ENCODE assay signal across 8 mouse cellular contexts in the genomic region with DNA sequence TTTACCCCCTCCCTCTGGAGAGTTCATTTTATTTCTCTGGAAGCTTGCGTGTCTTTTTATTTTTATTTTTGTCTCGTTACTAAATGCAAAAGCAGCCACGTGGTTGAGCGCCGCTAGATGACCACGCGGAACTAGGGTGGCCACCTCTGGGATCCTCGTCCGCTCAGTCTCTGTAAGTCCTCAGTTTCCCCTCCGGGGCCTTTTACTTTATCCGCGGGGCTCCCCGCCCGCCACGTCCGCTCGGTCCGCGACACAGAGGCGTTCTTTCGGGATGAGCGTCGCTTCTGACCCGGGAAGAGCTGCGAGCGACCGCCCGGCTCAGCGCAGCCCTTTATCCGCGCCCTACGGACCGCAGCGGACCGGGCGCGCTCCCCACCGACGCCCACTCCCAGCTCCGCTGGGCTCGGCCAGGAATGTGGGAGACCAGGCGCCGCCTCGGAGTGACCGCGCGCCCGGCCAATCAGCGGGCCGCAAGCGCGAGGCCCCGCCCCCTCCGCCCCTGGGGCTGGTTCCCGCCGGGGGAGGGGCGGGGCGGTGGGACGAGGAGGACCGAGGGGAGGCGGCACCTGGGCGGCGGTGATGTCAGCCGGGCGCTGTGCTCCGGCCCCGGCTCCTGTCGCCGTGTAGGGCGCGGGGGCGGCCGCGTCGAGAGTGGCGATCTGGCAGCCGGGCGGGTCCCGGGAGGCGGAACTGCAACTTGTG. TPM values are rescaled to one million over a fixed set of nuclear protein-coding genes. Genes with fewer than 3 reads are reported as not detected.
DNase-seq lines count a peak whose midpoint lies in the region; ATAC-seq and TF ChIP-seq lines count a peak whose summit lies in the region.

A gene (plus strand): TSS at position 530 of the 702 bp plus-strand sequence.

- peak within 1 kb of the TSS; percentile 83 for H3K4me3 ChIP-seq in embryonic facial prominence, embryonic 13.5 days
- H3K4me3 ChIP-seq in kidney, adult 2 months (ENCODE audit: insufficient read depth, low read depth, low read length): peak within 1 kb of the TSS; percentile 76
- H3K4me3 ChIP-seq in limb, embryonic 11.5 days (ENCODE audit: low read depth, low read length): peak within 1 kb of the TSS; percentile 88
- peak within 1 kb of the TSS; percentile 72 for H3K4me3 ChIP-seq in midbrain, embryonic 13.5 days (replicated peaks)
- H3K4me3 ChIP-seq in small intestine, adult 2 months (ENCODE audit: low read depth, low read length): peak within 1 kb of the TSS; percentile 72

- no peak for TF ChIP-seq CTCF in kidney, adult 2 months (conservative IDR thresholded peaks at IDR 0.05; ENCODE audit: insufficient read depth, insufficient read length, low read depth, low read length)
- TF ChIP-seq CTCF in small intestine, adult 2 months (IDR thresholded peaks at IDR 0.05; ENCODE audit: extremely low read depth, insufficient read length, insufficient replicate concordance, low read depth, low read length): no peak

- peak within 1 kb of the TSS; percentile 89 for H3K9ac ChIP-seq in embryonic facial prominence, embryonic 13.5 days
- H3K9ac ChIP-seq in limb, embryonic 11.5 days (ENCODE audit: low read length): peak within 1 kb of the TSS; percentile 83
- peak within 1 kb of the TSS; percentile 69 for H3K9ac ChIP-seq in midbrain, embryonic 13.5 days (replicated peaks)

- no peaks in the 10 kb centered on the region for H3K36me3 ChIP-seq in embryonic facial prominence, embryonic 13.5 days
- no peaks in the 10 kb centered on the region for H3K36me3 ChIP-seq in kidney, adult 2 months (ENCODE audit: control insufficient read depth, insufficient read depth, low read length)
- H3K36me3 ChIP-seq in limb, embryonic 11.5 days (ENCODE audit: control insufficient read depth, insufficient read depth, low read length): no peaks in the 10 kb centered on the region
- no peaks in the 10 kb centered on the region for H3K36me3 ChIP-seq in midbrain, embryonic 13.5 days
- H3K36me3 ChIP-seq in small intestine, adult 2 months (ENCODE audit: control insufficient read depth, insufficient read depth, low read length): no peaks in the 10 kb centered on the region

- H3K4me2 ChIP-seq in embryonic facial prominence, embryonic 13.5 days: peak within 1 kb of the TSS; percentile 77
- H3K4me2 ChIP-seq in limb, embryonic 11.5 days (ENCODE audit: low read depth, severe bottlenecking): peak within 1 kb of the TSS; percentile 69
- H3K4me2 ChIP-seq in midbrain, embryonic 13.5 days (replicated peaks): peak within 1 kb of the TSS; percentile 73

- peak within 1 kb of the TSS; percentile 74 for H3K27ac ChIP-seq in embryonic facial prominence, embryonic 13.5 days
- H3K27ac ChIP-seq in kidney, adult 2 months (ENCODE audit: insufficient read depth, low read depth, low read length): peak within 1 kb of the TSS; percentile 91
- 0 out of 2 replicates have a peak within 1 kb of the TSS, but pooled peaks have one; percentile 56 for H3K27ac ChIP-seq in limb, embryonic 11.5 days (replicated peaks; ENCODE audit: low read depth, low read length)
- no peak within 1 kb of the TSS for H3K27ac ChIP-seq in midbrain, embryonic 13.5 days
- H3K27ac ChIP-seq in small intestine, adult 2 months (ENCODE audit: insufficient read depth, low read depth, low read length): peak within 1 kb of the TSS; percentile 60

- no peaks in the 10 kb centered on the region for H3K27me3 ChIP-seq in embryonic facial prominence, embryonic 13.5 days
- H3K27me3 ChIP-seq in kidney, adult 2 months (replicated peaks; ENCODE audit: control insufficient read depth, insufficient read depth, low read length): no peaks in the 10 kb centered on the region
- no peaks in the 10 kb centered on the region for H3K27me3 ChIP-seq in limb, embryonic 11.5 days (ENCODE audit: control insufficient read depth, insufficient read depth, low read length)
- 0 out of 2 replicates have a peak, but pooled peaks cover 5% of the 10 kb centered on the region for H3K27me3 ChIP-seq in midbrain, embryonic 13.5 days
- H3K27me3 ChIP-seq in small intestine, adult 2 months (ENCODE audit: control insufficient read depth, insufficient read depth, low read length): no peaks in the 10 kb centered on the region

- DNase-seq in 416B (ENCODE audit: low read depth): peak; percentile 91
- DNase-seq in adrenal gland, postnatal 4 days (ENCODE audit: low spot score in 2 of 2): peak; percentile 91 to 93
- peak; percentile 96 to 98 for DNase-seq in heart, adult 18-20 months
- DNase-seq in kidney, adult 2 months: peak; percentile 98
- peak; percentile 95 for DNase-seq in limb, embryonic 11.5 days (ENCODE audit: low spot score)

- H3K9me3 ChIP-seq in embryonic facial prominence, embryonic 13.5 days: no peaks in the 10 kb centered on the region
- H3K9me3 ChIP-seq in limb, embryonic 11.5 days (ENCODE audit: control insufficient read depth, low read length): no peaks in the 10 kb centered on the region
- H3K9me3 ChIP-seq in midbrain, embryonic 13.5 days: no peaks in the 10 kb centered on the region

- peaks cover 53% of the 10 kb centered on the region for H3K4me1 ChIP-seq in embryonic facial prominence, embryonic 13.5 days
- peaks cover 16% of the 10 kb centered on the region for H3K4me1 ChIP-seq in kidney, adult 2 months (ENCODE audit: control insufficient read depth, insufficient read depth, low read length)
- H3K4me1 ChIP-seq in limb, embryonic 11.5 days (ENCODE audit: control insufficient read depth, insufficient read depth, low read length): peaks cover 5% of the 10 kb centered on the region
- H3K4me1 ChIP-seq in midbrain, embryonic 13.5 days (replicated peaks): peaks cover 19% of the 10 kb centered on the region
- no peaks in the 10 kb centered on the region; the same call in 1 of the 2 replicates for H3K4me1 ChIP-seq in small intestine, adult 2 months (ENCODE audit: control insufficient read depth, insufficient read depth, insufficient read length, low read length)

- ATAC-seq in embryonic facial prominence, embryonic 13.5 days (ENCODE audit: insufficient number of reproducible peaks, insufficient read depth, low FRiP score, low TSS enrichment, low read depth): peak; percentile 90
- ATAC-seq in limb, embryonic 11.5 days (ENCODE audit: insufficient number of reproducible peaks, low FRiP score, low TSS enrichment, low read depth): peak; percentile 93
- peak; percentile 96 for ATAC-seq in midbrain, embryonic 13.5 days

- TF ChIP-seq POLR2A in kidney, adult 2 months (IDR thresholded peaks at IDR 0.05; ENCODE audit: low read depth, low read length): no peak
- TF ChIP-seq POLR2A in small intestine, adult 2 months (IDR thresholded peaks at IDR 0.05; ENCODE audit: low read depth, low read length): peak; percentile 52

- WGBS in embryonic facial prominence, embryonic 13.5 days: under 1% methylated on average over 80 of the region's 80 CpGs
- WGBS in kidney, adult 2 months: under 1% methylated on average over 78 of the region's 80 CpGs
- under 1% methylated on average over 79 of the region's 80 CpGs for WGBS in limb, embryonic 11.5 days
- WGBS in midbrain, embryonic 13.5 days: under 1% methylated on average over 61 of the region's 80 CpGs
- WGBS in small intestine, adult 2 months: under 1% methylated on average over 79 of the region's 80 CpGs

RNA-seq across cellular contexts. Expression of the gene that starts here (rescaled TPM):
- total RNA-seq in adrenal gland, postnatal 4 days (2021): 100 to 1,000 TPM; 146 to 152 TPM
- polyA plus RNA-seq in embryonic facial prominence, embryonic 13.5 days (2015; fragmentation: Nextera tagmentation; extraction: Ambion mirVana): 56.6 and 57.9 TPM in 2 replicates
- total RNA-seq in heart, adult 18-20 months (2021): 100 to 1,000 TPM; 115 to 130 TPM
- 20.6 and 23.4 TPM in 2 replicates for polyA plus RNA-seq in kidney, adult 2 months (2012; rRNA removed)
- 43.4 and 44.4 TPM in 2 replicates for polyA plus RNA-seq in limb, embryonic 11.5 days (2014; fragmentation: Nextera tagmentation; extraction: Ambion mirVana)
- polyA plus RNA-seq in midbrain, embryonic 13.5 days (2015; fragmentation: Nextera tagmentation; extraction: Ambion mirVana): 14.2 and 15.3 TPM in 2 replicates
- polyA plus RNA-seq in small intestine, adult 2 months (2012; rRNA removed): 1.6 and 3.3 TPM in 2 replicates
